Mouse (Mus musculus) intestine, postnatal 0 days (tissue): Measurements from ENCODE around the gene Ggt6. TPM values are rescaled to one million over a fixed set of nuclear protein-coding genes. Genes with fewer than 3 reads are reported as not detected.

Experiments used
- ATAC-seq: fragments of 200-750 bp; cut with Nextera tagmentation; 2 replicates; pipeline ENCODE4 v1.8.0; 2017; ENCODE audit warnings: mild to moderate bottlenecking, moderate TSS enrichment, moderate library complexity
- H3K27ac ChIP-seq: fragments of 300-500 bp; sonication (generic); 2 replicates; pipeline ENCODE4 v1.5.1; 2014; ENCODE audit warnings: mild to moderate bottlenecking, low read depth, low read length, moderate library complexity
- H3K27me3 ChIP-seq: fragments of 300-500 bp; sonication (generic); replicated peaks from 2 replicates; pipeline ENCODE4 v1.6.1; 2014; ENCODE audit warnings: low read length, mixed read lengths; ENCODE audit not compliant: control insufficient read depth, insufficient read depth
- H3K36me3 ChIP-seq: fragments of 300-500 bp; sonication (generic); 2 replicates; pipeline ENCODE4 v1.6.1; 2014; ENCODE audit warnings: mild to moderate bottlenecking, moderate library complexity; ENCODE audit not compliant: control insufficient read depth, insufficient read depth
- H3K4me1 ChIP-seq: fragments of 300-500 bp; sonication (generic); replicated peaks from 2 replicates; pipeline ENCODE4 v1.6.1; 2014; ENCODE audit warnings: antibody characterized with exemption, low read length, mixed read lengths; ENCODE audit not compliant: control insufficient read depth, insufficient read depth
- H3K4me2 ChIP-seq: fragments of 300-500 bp; sonication (generic); replicated peaks from 2 replicates; pipeline ENCODE4 v1.6.1; 2014; ENCODE audit warnings: low read depth, mild to moderate bottlenecking, moderate library complexity
- H3K4me3 ChIP-seq: fragments of 300-500 bp; sonication (generic); 2 replicates; pipeline ENCODE4 v1.5.1; 2014; ENCODE audit warnings: low read depth, low read length
- H3K9ac ChIP-seq: fragments of 300-500 bp; sonication (generic); 2 replicates; pipeline ENCODE4 v1.6.1; 2014; ENCODE audit warnings: mild to moderate bottlenecking, low read depth, low read length
- H3K9me3 ChIP-seq: fragments of 300-500 bp; sonication (generic); 2 replicates; pipeline ENCODE4 v1.6.1; 2016; ENCODE audit warnings: mixed run types; ENCODE audit not compliant: control insufficient read depth
- CTCF ChIP-seq: sonication (generic); IDR thresholded peaks from 2 replicates; pipeline ENCODE4 v1.5.1; 2016; ENCODE audit warnings: low read depth, mild to moderate bottlenecking, control low read depth, antibody characterized with exemption, moderate library complexity
- WGBS: fragments of 180-500 bp; shearing (Covaris S2); extraction: QIAGEN DNeasy Blood & Tissue Kit; methylation state at CpG from one replicate; pipeline ENCODE4 v1.1.7; 2014; 5-methylcytosine and 5-hydroxymethylcytosine counted together
- polyA plus RNA-seq: library from polyadenylated mRNA; unstranded; fragments of >200 nt; fragmentation: Nextera tagmentation; extraction: Ambion mirVana; gene quantifications from 2 replicates; pipeline ENCODE4 v1.2.1, GENCODE M21; 2015

The Ggt6 gene
- polyA plus RNA-seq, 1 experiment from 2014 or later = 8.6 TPM

DNA sequence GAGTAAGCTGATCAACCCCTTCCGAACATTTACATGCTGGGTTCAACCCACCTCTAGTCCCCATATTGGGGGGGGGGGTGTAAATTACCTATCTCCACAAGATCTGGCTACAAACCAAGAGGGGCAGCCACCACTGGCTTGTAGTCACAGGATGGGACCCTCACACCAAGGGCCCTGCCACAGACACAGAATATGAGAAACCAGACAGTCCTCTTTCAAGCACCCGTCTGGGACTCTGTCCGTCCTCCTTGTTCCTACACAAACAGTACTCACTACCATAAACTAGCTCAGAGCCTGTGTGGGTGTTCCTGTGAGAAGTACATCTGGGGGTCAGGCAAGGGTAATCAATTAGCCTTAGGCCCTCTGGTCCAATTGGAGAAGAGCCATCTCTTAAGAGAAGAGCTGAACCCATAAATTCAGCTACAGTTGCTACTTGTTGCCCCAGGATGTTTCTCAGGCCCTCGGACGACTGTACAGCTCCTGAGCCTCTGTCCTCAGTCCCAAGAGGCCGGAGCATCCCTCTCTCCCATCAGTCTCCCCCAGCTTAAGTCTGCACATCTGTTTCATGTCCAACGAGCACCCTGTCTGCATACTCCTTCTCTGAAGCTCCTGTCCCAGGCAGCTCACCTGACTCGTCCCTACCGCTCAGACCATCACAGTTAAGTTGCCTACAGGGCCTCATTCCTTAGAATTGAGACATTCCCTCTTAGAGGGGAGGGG is 26.7 kb upstream of the Ggt6 start:
- no peak for ATAC-seq
- no peak for TF ChIP-seq CTCF
- WGBS = 53% methylated on average over 9 of the region's 9 CpGs
- no peak overlapping the region for H3K4me2 ChIP-seq
- H3K9me3 ChIP-seq = no peaks in the 10 kb centered on the region
- no peaks in the 10 kb centered on the region for H3K27me3 ChIP-seq
- H3K9ac ChIP-seq = no peak overlapping the region
- no peak overlapping the region for H3K4me3 ChIP-seq
- H3K36me3 ChIP-seq = no peaks in the 10 kb centered on the region
- H3K27ac ChIP-seq = no peak overlapping the region
- 0 out of 2 replicates have a peak, but pooled peaks cover 8% of the 10 kb centered on the region for H3K4me1 ChIP-seq

- peak overlapping the region; percentile 58; the same call in 1 of the 2 replicates for H3K4me3 ChIP-seq
- H3K36me3 ChIP-seq = no peaks in the 10 kb centered on the region
- peak overlapping the region; percentile 97 for H3K4me2 ChIP-seq
- 0 out of 2 replicates have a peak, but pooled peaks cover 8% of the 10 kb centered on the region for H3K4me1 ChIP-seq
- 62% methylated on average over 12 of the region's 12 CpGs for WGBS
- no peak overlapping the region for H3K27ac ChIP-seq
- H3K27me3 ChIP-seq = no peaks in the 10 kb centered on the region
- no peak overlapping the region for H3K9ac ChIP-seq
- no peak for TF ChIP-seq CTCF
- no peak for ATAC-seq
- H3K9me3 ChIP-seq = no peaks in the 10 kb centered on the region
Observed at GRCm38 (mm10) chr11:72409649-72410385, 25.5 kb upstream of the Ggt6 start.

- Histone ChIP-seq H3K27me3 (no peaks in the 10 kb centered on the region), H3K27ac (peak overlapping the region; percentile 50; the same call in 1 of the 2 replicates), H3K4me1 (0 out of 2 replicates have a peak, but pooled peaks cover 8% of the 10 kb centered on the region), H3K4me3 (peak overlapping the region; percentile 58), H3K4me2 (peak overlapping the region; percentile 97), H3K36me3 (no peaks in the 10 kb centered on the region), H3K9me3 (no peaks in the 10 kb centered on the region), H3K9ac (peak overlapping the region; percentile 31; the same call in 1 of the 2 replicates)
- 2% methylated on average over 25 of the region's 25 CpGs for WGBS
- no peak for TF ChIP-seq CTCF
- peak; percentile 64 for ATAC-seq
Observed at GRCm38 (mm10) chr11:72410521-72411092, 24.7 kb upstream of the Ggt6 start.

DNA sequence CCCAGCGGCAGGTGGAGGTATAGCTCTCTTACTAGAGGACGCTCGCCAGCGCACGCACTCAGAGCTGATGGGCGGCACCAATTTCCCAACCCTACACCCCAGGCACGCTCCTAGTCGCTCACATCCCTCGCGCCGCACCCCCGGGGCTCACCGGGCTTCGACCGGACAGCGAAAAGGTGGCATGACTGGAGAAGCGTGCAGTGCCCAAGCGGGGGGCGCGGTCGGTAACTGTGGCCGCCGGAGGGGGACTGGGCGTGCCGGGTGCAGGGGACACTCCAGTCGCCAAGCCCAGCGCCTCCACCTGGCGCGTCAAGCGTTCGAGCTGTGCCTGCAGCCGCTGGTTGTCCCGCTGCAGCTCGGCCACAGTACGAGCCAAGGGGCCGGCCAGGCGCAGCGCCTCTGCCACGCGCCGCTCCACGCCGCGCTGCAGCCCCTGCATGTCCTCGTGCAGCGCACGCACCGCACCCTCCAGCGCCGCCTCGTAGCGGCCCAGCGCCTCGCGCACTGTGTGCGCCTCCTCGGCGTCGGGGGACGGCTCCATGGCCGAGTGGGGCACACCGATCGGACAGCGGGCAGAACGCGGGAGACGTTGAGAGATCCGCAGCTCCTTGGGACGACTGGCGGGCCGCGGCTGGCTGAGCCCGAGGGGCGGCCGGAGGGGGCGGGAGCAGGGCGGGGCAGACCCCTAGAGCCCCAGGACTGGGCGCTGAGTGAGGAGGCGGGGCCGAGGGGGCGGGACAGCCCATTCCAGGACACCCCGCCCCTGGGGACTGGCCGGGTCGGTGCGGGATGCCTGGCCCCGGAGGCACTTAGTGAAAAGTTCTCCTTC is 24.0 kb upstream of the Ggt6 start, which contains the start of gene Smtnl2:
Gene Smtnl2, minus strand, starts transcription at position 621 of the 829 bp plus-strand sequence.
- no peaks in the 10 kb centered on the region for H3K36me3 ChIP-seq
- TF ChIP-seq CTCF = peak; percentile 60
- no peaks in the 10 kb centered on the region for H3K27me3 ChIP-seq
- peak within 1 kb of the TSS; percentile 58 for H3K4me3 ChIP-seq
- under 1% methylated on average over 78 of the region's 86 CpGs for WGBS
- peak within 1 kb of the TSS; percentile 50; the same call in 1 of the 2 replicates for H3K27ac ChIP-seq
- peak within 1 kb of the TSS; percentile 97 for H3K4me2 ChIP-seq
- no peaks in the 10 kb centered on the region for H3K9me3 ChIP-seq
- ATAC-seq = peak; percentile 78
- 0 out of 2 replicates have a peak, but pooled peaks cover 8% of the 10 kb centered on the region for H3K4me1 ChIP-seq
- H3K9ac ChIP-seq = peak within 1 kb of the TSS; percentile 43

DNA sequence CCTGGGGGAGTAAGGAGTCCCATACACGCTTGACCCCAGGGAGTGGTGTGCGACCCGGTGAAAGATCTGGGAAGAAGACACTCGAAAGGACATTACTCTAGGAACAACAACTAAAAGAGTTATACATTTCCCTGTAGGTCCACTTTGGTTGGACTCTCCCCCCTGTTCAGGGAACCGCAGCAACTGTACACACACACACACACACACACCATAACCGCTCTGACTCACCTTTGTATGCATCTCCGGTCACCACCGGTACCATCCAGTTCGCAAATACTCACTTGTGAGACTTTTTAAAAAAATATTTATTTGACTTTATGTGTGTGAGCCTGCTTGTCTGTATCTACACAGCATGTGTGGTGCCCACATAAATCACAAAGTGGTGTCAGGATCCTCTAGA is 23.4 kb upstream of the Ggt6 start:
- H3K9me3 ChIP-seq = no peaks in the 10 kb centered on the region
- no peak overlapping the region for H3K27ac ChIP-seq
- TF ChIP-seq CTCF = no peak
- no peaks in the 10 kb centered on the region for H3K27me3 ChIP-seq
- 0 out of 2 replicates have a peak, but pooled peaks have one; percentile 29 for ATAC-seq
- H3K4me2 ChIP-seq = peak overlapping the region; percentile 97
- peak overlapping the region; percentile 58 for H3K4me3 ChIP-seq
- 21% methylated on average over 9 of the region's 9 CpGs for WGBS
- H3K36me3 ChIP-seq = no peaks in the 10 kb centered on the region
- H3K4me1 ChIP-seq = 0 out of 2 replicates have a peak, but pooled peaks cover 8% of the 10 kb centered on the region
- peak overlapping the region; percentile 43 for H3K9ac ChIP-seq
